Mouse (Mus musculus) neutrophil, adult 65 days (primary cell): Measurements from ENCODE around the gene Serpine1. TPM values are rescaled to one million over a fixed set of nuclear protein-coding genes. Genes with fewer than 3 reads are reported as not detected.

Experiments
- total RNA-seq: library from RNA; stranded (reverse); gene quantifications from 2 replicates; pipeline ENCODE4 v1.2.4, GENCODE M21; 2023

Serpine1 gene
- total RNA-seq = not detected in 2 replicates

GRCm38 (mm10) chr5:137072079-137072960 lies at the start of gene Serpine1:
Serpine1 (minus strand) TSS chr5:137072268.

GRCm38 (mm10) chr5:137115866-137116847 lies 44.1 kb upstream of the Serpine1 start, which contains the start of gene Trim56:
Trim56 (minus strand) TSS chr5:137116209.

DNA sequence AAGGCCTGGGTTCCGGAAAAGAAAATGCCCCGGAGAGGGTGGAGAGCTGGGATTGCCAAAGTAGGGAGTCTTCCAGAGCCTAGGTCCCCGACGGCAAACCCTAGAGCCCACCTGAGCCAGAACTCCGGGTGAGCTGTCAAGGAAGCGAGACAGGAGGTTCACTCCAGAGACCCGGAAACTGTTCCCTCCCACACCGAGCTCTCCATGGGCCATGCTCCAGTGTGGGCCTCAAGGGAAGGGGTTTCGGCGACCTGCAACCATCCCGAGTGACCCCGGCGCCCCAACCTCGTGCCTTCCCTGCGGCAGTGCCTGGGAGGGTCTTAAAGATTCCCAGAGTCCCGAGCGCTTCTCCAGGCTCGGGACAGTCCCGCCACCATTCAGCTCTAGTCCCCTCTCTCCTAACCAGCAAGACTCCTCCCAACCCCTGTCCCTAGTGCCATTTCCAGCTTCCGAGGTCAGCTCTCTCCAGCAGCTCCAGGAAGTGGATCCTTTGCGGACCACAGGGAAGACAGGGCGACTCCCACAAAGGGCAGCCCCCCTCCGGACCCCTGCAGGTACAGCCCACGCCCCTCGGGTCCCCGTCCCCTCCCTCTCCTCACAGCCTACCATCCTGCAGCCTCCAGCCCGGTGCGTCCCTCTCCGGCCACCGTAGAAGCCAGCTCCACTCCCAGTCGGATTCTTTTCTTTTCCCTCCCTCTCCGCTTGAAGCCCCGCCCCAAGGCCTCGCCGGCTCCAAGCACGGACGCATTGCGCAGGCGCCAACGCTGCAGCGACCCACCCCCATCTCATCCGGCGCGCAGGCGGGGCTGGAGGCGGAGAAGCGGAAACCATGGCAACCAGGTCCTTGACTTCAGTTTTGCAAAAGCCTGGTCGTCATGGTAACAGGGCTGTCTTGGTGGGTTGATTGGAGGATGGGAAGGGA lies 26.4 kb downstream of the Serpine1 start, which contains the start of gene Ap1s1:
Gene Ap1s1, minus strand, starts transcription at position 734 of the 922 bp plus-strand sequence.

GRCm38 (mm10) chr5:137026092-137026491 lies 46.0 kb downstream of the Serpine1 start, which contains the start of gene Vgf:
Vgf (plus strand) TSS chr5:137026392.

Other genes starting within 250 kb of the Serpine1 start
- gene Col26a1, start 189.1 kb downstream of the Serpine1 start, total RNA-seq = not detected in 2 replicates
- gene Ift22, start 164.1 kb downstream of the Serpine1 start, total RNA-seq = 4.4 and 4.8 TPM in 2 replicates
- gene Fis1, start 119.0 kb downstream of the Serpine1 start, total RNA-seq = 208 and 231 TPM in 2 replicates
- gene Cldn15, start 105.7 kb downstream of the Serpine1 start, total RNA-seq = 50.2 and 51.2 TPM in 2 replicates
- gene Plod3, start 85.2 kb downstream of the Serpine1 start, total RNA-seq = 81.9 and 90.7 TPM in 2 replicates
- 80.7 and 87.1 TPM in 2 replicates for gene Znhit1, start 84.2 kb downstream of the Serpine1 start, total RNA-seq
- gene Vgf, start 45.9 kb downstream of the Serpine1 start, total RNA-seq = not detected in 2 replicates
- gene Ap1s1, start 26.1 kb downstream of the Serpine1 start, total RNA-seq = 26.8 and 28.0 TPM in 2 replicates
- 38.6 and 42.1 TPM in 2 replicates for gene Trim56, start 43.9 kb upstream of the Serpine1 start, total RNA-seq
- gene Muc3, start 77.1 kb upstream of the Serpine1 start, total RNA-seq = not detected in 2 replicates
- gene Muc3a, start 140.1 kb upstream of the Serpine1 start, total RNA-seq = 1.7 and 4.4 TPM in 2 replicates
- gene Ache, start 215.3 kb upstream of the Serpine1 start, total RNA-seq = 1.6 and 1.7 TPM in 2 replicates
- 1.2 and 2.1 TPM in 2 replicates for gene Ufsp1, start 222.4 kb upstream of the Serpine1 start, total RNA-seq
- gene Srrt, start 235.4 kb upstream of the Serpine1 start, total RNA-seq = 182 and 213 TPM in 2 replicates
- 4.7 and 6.4 TPM in 2 replicates for gene Trip6, start 242.1 kb upstream of the Serpine1 start, total RNA-seq